In genomic region chr17:82583801-82584200, GRCm38 (mm10) we compare ENCODE assay signal across 17 mouse cellular contexts.
"Had no signal": no experiment of that assay in that cellular context is flagged by ENCODE, and none has a peak within 500 bp of the region (broad histone marks: within the 10 kb centered on the region; RNA-seq: fewer than 3 reads in every experiment).

No protein-coding gene starts in this region.

- H3K4me1 ChIP-seq: liver, embryonic 15.5 days; lung, embryonic 15.5 days; megakaryocyte, embryonic 14.5 days; midbrain, embryonic 12.5 days; neural tube, embryonic 12.5 days; stomach, embryonic 15.5 days had no signal

- H3K9me3 ChIP-seq: liver, embryonic 15.5 days; lung, embryonic 15.5 days; megakaryocyte, embryonic 14.5 days; midbrain, embryonic 12.5 days; neural tube, embryonic 12.5 days; stomach, embryonic 15.5 days had no signal

- H3K27ac ChIP-seq: liver, embryonic 15.5 days; lung, embryonic 15.5 days; macrophage; midbrain, embryonic 12.5 days; neural tube, embryonic 12.5 days; stomach, embryonic 15.5 days; stomach, postnatal 0 days had no signal

- DNase-seq: liver, postnatal 0 days; lung, adult 2 months; lung, postnatal 14 days; lung, postnatal 36 days; right cerebral cortex, postnatal 14 days; thymus, adult 2 months; thymus, postnatal 25 days; thymus, postnatal 4 days had no signal

- H3K4me3 ChIP-seq: liver, embryonic 15.5 days; lung, embryonic 15.5 days; megakaryocyte, embryonic 14.5 days; midbrain, embryonic 12.5 days; neural tube, embryonic 12.5 days; stomach, embryonic 15.5 days had no signal

- H3K9ac ChIP-seq: liver, embryonic 15.5 days; liver, postnatal 0 days; lung, embryonic 15.5 days; midbrain, embryonic 12.5 days; neural tube, embryonic 12.5 days; stomach, embryonic 15.5 days had no signal

- ATAC-seq: liver, postnatal 0 days; lung, postnatal 0 days had no signal

- H3K36me3 ChIP-seq: liver, embryonic 15.5 days; lung, embryonic 15.5 days; midbrain, embryonic 12.5 days; neural tube, embryonic 12.5 days; stomach, embryonic 15.5 days had no signal

- H3K27me3 ChIP-seq: liver, embryonic 15.5 days; lung, embryonic 15.5 days; megakaryocyte, embryonic 14.5 days; midbrain, embryonic 12.5 days; neural tube, embryonic 12.5 days; stomach, embryonic 15.5 days had no signal

- H3K4me2 ChIP-seq: liver, embryonic 15.5 days; lung, embryonic 15.5 days; midbrain, embryonic 12.5 days; neural tube, embryonic 12.5 days; stomach, embryonic 15.5 days had no signal
